Mouse (Mus musculus): ENCODE results near the gene Gm45837. TPM values are rescaled to one million over a fixed set of nuclear protein-coding genes. Genes with fewer than 3 reads are reported as not detected.

Gm45837 gene
- total and polyA plus RNA-seq, 3 experiments, result 1.2 TPM; not detected in 2

GRCm38 (mm10) chr7:101453725-101454124, 43.0 kb downstream of the Gm45837 start:
- H3K79me2 ChIP-seq (ENCODE audit: control insufficient read depth, insufficient read depth, low read length, poor library complexity), result no peaks in the 10 kb centered on the region
- TF ChIP-seq UBTF (IDR thresholded peaks at IDR 0.05; ENCODE audit: borderline replicate concordance, insufficient read depth, low read depth, low read length) (no peak), MAFK (IDR thresholded peaks at IDR 0.05; ENCODE audit: borderline replicate concordance, low read depth, low read length) (no peak), EP300 (IDR thresholded peaks at IDR 0.05; ENCODE audit: low read depth in 1 of 2, low read length in 2 of 2) (no peak), TAL1 (IDR thresholded peaks at IDR 0.05; ENCODE audit: low read length) (no peak), SIN3A (IDR thresholded peaks at IDR 0.05; ENCODE audit: low read length) (no peak), MEF2A (IDR thresholded peaks at IDR 0.05; ENCODE audit: extremely low read depth, insufficient replicate concordance, low read depth, low read length, poor library complexity, severe bottlenecking) (no peak), POLR2A (IDR thresholded peaks at IDR 0.05; ENCODE audit: control insufficient read depth in 1 of 2, insufficient read depth in 1 of 2, low read depth in 1 of 2, low read length in 2 of 2, poor library complexity in 1 of 2) (no peak), JUND (IDR thresholded peaks at IDR 0.05; ENCODE audit: low read depth, low read length) (no peak), TBP (IDR thresholded peaks at IDR 0.05; ENCODE audit: low read depth, low read length) (no peak), MYB (IDR thresholded peaks at IDR 0.05; ENCODE audit: low read depth, low read length) (no peak), ZC3H11A (IDR thresholded peaks at IDR 0.05; ENCODE audit: low read depth, low read length) (no peak), POLR2AphosphoS5 (IDR thresholded peaks at IDR 0.05; ENCODE audit: borderline replicate concordance, low read depth, low read length) (no peak)
- DNase-seq (ENCODE audit: low read depth, low spot score), result no peak
- H3K4me1 ChIP-seq (ENCODE audit: control insufficient read depth in 1 of 2, insufficient read depth in 2 of 2, low read length in 2 of 2), result no peaks in the 10 kb centered on the region
- no peak overlapping the region for H3K27ac ChIP-seq (ENCODE audit: control insufficient read depth, low read depth, low read length)
- no peak overlapping the region for H3K9ac ChIP-seq (ENCODE audit: control insufficient read depth, low read depth, low read length, poor library complexity, severe bottlenecking)
- no peaks in the 10 kb centered on the region for H3K36me3 ChIP-seq (ENCODE audit: control insufficient read depth in 1 of 2, insufficient read depth in 2 of 2, low read length in 2 of 2)
- no peak overlapping the region for H3K4me3 ChIP-seq (ENCODE audit: control insufficient read depth in 1 of 2, insufficient read depth in 1 of 2, low read depth in 2 of 2, low read length in 2 of 2)
- H3K27me3 ChIP-seq (ENCODE audit: control insufficient read depth in 1 of 2, insufficient read depth in 2 of 2, low read length in 2 of 2), result peaks cover 4 to 6% of the 10 kb centered on the region in 2 experiments
- no peaks in the 10 kb centered on the region for H3K9me3 ChIP-seq (replicated peaks; ENCODE audit: insufficient read depth, low read length)

GRCm38 (mm10) chr7:101454479-101454878, 43.8 kb downstream of the Gm45837 start:
- Histone ChIP-seq H3K36me3 (ENCODE audit: control insufficient read depth in 1 of 2, insufficient read depth in 2 of 2, low read length in 2 of 2) (no peaks in the 10 kb centered on the region), H3K4me3 (ENCODE audit: control insufficient read depth in 1 of 2, insufficient read depth in 1 of 2, low read depth in 2 of 2, low read length in 2 of 2) (no peak overlapping the region), H3K27ac (ENCODE audit: control insufficient read depth, low read depth, low read length) (no peak overlapping the region), H3K9ac (ENCODE audit: control insufficient read depth, low read depth, low read length, poor library complexity, severe bottlenecking) (no peak overlapping the region), H3K9me3 (replicated peaks; ENCODE audit: insufficient read depth, low read length) (no peaks in the 10 kb centered on the region), H3K27me3 (ENCODE audit: control insufficient read depth in 1 of 2, insufficient read depth in 2 of 2, low read length in 2 of 2) (peaks cover 4 to 6% of the 10 kb centered on the region in 2 experiments), H3K4me1 (ENCODE audit: control insufficient read depth in 1 of 2, insufficient read depth in 2 of 2, low read length in 2 of 2) (no peaks in the 10 kb centered on the region), H3K79me2 (ENCODE audit: control insufficient read depth, insufficient read depth, low read length, poor library complexity) (no peaks in the 10 kb centered on the region)
- DNase-seq (ENCODE audit: low read depth, low spot score), result no peak
- TF ChIP-seq ZKSCAN1 (IDR thresholded peaks at IDR 0.05; ENCODE audit: low read depth, low read length) (no peak), CHD1 (IDR thresholded peaks at IDR 0.05; ENCODE audit: low read depth, low read length) (no peak), MAFK (IDR thresholded peaks at IDR 0.05; ENCODE audit: borderline replicate concordance, low read depth, low read length) (no peak), NELFE (IDR thresholded peaks at IDR 0.05; ENCODE audit: low read depth, low read length) (no peak), USF2 (IDR thresholded peaks at IDR 0.05; ENCODE audit: borderline replicate concordance in 1 of 2, insufficient read depth in 1 of 2, low read depth in 1 of 2, low read length in 2 of 2) (no peak), KAT2A (conservative IDR thresholded peaks at IDR 0.05; ENCODE audit: low read depth, low read length) (no peak), SIN3A (IDR thresholded peaks at IDR 0.05; ENCODE audit: low read length) (no peak), GATA1 (IDR thresholded peaks at IDR 0.05; ENCODE audit: low read depth, low read length) (no peak), GABPA (IDR thresholded peaks at IDR 0.05; ENCODE audit: low read depth, low read length) (no peak), NRF1 (IDR thresholded peaks at IDR 0.05; ENCODE audit: insufficient read depth, low read depth, low read length, poor library complexity, severe bottlenecking) (no peak), POLR2AphosphoS5 (IDR thresholded peaks at IDR 0.05; ENCODE audit: borderline replicate concordance, low read depth, low read length) (no peak), SMC3 (IDR thresholded peaks at IDR 0.05; ENCODE audit: low read depth, low read length) (no peak)

All from MEL (cell line).